Mouse (Mus musculus): ENCODE results near the gene Mycbp. TPM values are rescaled to one million over a fixed set of nuclear protein-coding genes. Genes with fewer than 3 reads are reported as not detected.

Gene Mycbp
- 10 to 100 TPM in 1 of 2 experiments, 1 to 10 TPM in 1; 8.3 to 14.3 TPM for total RNA-seq (2023)

DNA sequence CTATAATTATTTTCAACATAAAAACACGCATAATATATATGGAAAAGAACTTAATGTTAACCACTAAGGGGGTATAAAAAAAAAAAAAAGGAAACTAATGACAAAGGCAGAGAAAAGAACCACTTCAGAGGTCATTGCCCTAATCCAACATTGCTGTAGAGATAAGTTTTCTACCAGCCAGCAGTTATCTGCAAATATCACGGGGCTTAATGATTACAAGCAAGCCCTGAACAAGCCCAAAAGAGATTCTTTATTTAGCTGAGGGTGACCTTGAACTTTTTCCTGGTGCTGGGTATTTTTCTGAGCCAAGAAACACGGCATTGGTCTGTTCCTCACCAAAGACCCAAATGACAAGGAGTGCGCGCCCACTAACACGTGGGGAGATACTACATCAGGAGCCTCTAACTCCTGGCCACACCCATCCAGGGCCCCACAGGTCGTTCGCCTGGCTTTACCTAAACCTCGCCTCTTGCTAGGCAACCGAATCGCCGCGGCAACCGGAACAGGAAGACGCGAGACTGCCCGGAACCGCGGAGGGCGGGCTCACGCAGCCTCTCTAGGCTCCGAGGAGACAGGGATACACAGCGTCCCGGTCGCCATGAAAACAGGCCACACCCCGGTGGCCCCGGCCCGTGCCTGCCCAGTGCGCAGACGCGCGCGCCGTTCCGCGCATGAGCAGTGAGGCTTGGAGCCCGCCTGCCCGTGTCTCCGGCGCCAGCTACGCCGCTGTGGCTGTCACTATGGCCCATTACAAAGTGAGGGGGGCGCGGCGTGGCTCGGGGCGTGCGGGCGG is at the start of gene Mycbp:
TSS of gene Mycbp (plus strand) at position 500 of the 793 bp plus-strand sequence.

DNA sequence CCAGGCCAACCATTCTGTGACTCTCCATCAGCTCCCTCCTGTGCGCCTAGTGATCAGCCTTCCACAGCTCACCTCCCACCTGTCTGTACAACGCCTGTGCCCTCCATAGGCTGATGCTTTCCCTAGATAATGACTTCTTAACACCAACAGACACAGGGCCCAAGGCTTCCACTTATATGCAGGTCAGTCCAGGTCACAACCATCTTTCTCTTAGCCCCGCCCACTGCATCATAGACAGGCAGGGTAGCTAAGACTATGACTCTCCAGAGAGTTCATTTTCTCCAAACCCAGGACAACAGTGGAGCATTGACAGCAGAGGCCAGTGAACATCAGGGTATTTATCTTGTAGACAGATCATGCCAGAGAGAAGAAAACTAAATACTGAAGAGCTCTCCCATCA is 45.3 kb upstream of the Mycbp start, which contains the start of gene 4933427I04Rik:
TSS of gene 4933427I04Rik (plus strand) at position 301 of the 400 bp plus-strand sequence.

DNA sequence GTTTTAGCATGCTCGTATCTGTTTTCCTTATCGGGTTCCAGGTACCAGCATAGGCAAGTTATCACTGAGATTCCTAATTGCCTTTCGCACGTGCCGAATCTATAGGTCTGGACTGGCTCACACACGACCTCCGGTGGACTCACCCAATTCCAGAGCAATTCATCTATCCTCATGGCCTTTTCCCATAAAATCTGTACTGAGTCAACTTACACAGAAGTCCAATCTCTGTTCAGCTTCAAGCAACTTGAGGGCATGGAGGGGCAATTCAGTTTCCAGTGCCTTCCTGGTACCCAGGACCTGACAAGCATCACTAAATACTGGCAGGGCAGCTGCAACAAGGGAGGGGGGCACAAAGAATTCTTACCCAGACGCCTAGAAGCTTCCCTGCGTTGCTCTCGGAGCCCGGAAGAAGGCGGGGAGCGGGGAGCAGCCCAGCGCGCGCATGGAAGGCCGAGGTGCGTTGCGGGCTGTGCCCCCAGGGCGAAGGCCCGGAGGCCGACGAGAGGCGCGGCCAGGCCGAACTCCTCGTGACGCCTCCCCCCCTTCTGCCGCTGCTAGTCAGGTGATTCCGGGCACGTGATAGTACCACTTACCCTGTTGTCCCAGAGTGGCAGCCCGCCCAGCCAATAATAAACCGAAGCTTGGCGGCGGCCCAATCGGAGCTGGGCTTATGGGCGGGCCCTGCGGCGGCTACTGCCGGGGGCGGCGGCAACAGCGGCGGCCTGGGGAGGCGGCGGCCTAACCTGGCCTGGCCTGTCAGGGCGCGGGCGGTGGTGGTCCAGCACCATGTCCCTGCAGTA is 12.3 kb downstream of the Mycbp start, which contains the start of gene Rragc:
TSS of gene Rragc (plus strand) at position 699 of the 800 bp plus-strand sequence.

DNA sequence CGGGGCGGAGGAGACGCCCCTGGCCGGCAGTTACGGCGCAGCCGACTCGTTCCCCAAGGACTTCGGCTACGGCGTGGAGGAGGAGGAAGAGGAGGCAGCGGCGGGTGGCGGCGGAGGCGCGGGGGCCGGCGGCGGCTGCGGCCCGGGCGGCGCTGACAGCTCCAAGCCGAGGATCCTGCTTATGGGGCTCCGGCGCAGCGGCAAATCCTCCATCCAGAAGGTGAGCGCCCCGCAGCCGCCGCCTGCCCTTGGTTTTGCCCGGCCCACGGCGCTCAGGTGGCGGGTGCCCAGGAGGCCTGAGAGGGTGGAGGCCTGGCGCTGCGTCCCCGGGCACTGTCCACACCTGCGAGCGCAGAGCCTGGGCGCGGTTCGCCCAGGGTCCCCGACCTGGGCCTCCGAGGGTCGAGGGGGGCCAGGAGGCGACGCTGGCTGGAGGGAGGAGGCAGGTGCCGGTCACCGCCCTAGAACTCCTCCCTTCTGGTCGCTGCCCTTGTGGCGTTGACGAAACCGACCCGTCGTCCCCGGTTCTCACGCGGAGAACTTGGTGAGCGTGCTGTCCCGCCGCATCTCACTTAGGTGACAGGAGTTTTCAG is 13.0 kb downstream of the Mycbp start, which contains the start of gene 4930535I16Rik:
TSS of gene 4930535I16Rik (minus strand) at position 475 of the 593 bp plus-strand sequence.

Other genes starting within 250 kb of the Mycbp start
- gene Macf1, start 220.5 kb upstream of the Mycbp start, total RNA-seq (2023), result 100 to 1,000 TPM; 160 to 173 TPM
- 10 to 100 TPM; 39.1 to 44.6 TPM for gene Ndufs5, start 186.6 kb upstream of the Mycbp start, total RNA-seq (2023)
- gene Akirin1, start 154.5 kb upstream of the Mycbp start, total RNA-seq (2023), result 10 to 100 TPM; 53.5 to 54.4 TPM
- not detected for gene Rhbdl2, start 117.0 kb upstream of the Mycbp start, total RNA-seq (2023)
- gene 4933427I04Rik, start 45.2 kb upstream of the Mycbp start, total RNA-seq (2023), result not detected
- 10 to 100 TPM; 50.8 to 62.0 TPM for gene Rragc, start 12.6 kb downstream of the Mycbp start, total RNA-seq (2023)
- gene 4930535I16Rik, start 13.2 kb downstream of the Mycbp start, total RNA-seq (2023), result 1 to 10 TPM in 1 of 2 experiments, under 1 TPM in 1; 0.84 to 1.0 TPM

Measured in neutrophil, adult 59 days (primary cell).